Mouse (Mus musculus) activated CD4-positive, CD25-positive, alpha-beta regulatory T cell, adult 4 months (primary cell): ENCODE measurements around the gene Vezf1. TPM values are rescaled to one million over a fixed set of nuclear protein-coding genes. Genes with fewer than 3 reads are reported as not detected.

Experiments used
- ATAC-seq: one replicate; pipeline ENCODE4 v1.8.0; 2017
- polyA plus RNA-seq, 2 experiments: library from polyadenylated mRNA; unstranded; fragments of 100-300 nt; shearing (Covaris generic); gene quantifications; one replicate each; pipeline ENCODE4 v1.2.1; 2017

Gene Vezf1
- polyA plus RNA-seq, 2 experiments from 2014 or later: 20.6 to 21.0 TPM

DNA sequence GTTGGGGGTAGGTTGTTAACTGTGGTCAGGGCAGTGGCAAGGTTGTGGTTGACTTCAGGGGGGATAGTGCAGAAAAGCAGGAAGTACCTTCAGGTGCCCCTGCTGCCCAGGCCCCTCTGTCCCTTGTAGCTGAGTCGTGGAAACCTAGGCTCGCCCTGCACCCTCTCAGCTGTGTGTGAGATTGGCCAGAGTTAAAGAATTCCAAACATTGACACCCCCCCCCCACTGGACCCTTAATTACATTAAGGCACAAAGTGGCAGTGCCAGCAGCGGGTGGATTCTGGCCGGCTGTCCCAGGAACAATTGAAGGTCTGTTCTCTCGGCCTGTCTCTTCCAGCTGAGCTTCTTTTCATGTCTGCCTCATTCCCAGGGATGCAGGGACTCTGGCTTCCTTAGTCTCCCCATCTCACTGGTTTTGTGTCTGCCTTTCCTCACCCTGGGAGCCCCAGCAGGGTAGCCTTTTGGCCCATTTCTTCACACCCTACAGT, 58.3 kb downstream of the Vezf1 start:
- no peak for ATAC-seq

DNA sequence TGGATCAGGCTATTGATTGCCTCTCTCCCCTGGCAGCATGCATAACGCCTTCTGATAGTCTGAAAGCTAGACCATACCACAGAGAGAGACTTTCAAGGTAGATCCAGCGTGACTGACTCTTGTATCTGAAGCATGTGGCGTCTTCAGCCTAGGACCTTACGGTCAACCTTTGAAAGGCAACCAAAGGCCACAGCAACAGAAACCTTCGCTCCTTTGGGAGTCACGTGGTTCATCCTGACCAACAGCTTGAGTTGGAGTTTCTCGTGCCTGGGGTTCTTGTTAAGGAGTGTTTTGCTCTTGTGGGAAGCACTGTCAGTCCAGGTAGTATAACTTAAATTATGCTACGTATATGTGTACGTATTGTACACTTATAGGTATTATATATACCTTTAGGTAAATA, 60.4 kb downstream of the Vezf1 start:
- ATAC-seq: no peak

GRCm38 (mm10) chr11:88129281-88129680, 61.2 kb downstream of the Vezf1 start:
- ATAC-seq: no peak

- no peak for ATAC-seq
These were observed 61.9 kb downstream of the Vezf1 start for GRCm38 (mm10) chr11:88129935-88130334.

GRCm38 (mm10) chr11:88131847-88132246, 63.8 kb downstream of the Vezf1 start:
- ATAC-seq: peak; percentile 66

Other genes starting within 250 kb of the Vezf1 start
- gene Lpo, start 240.0 kb upstream of the Vezf1 start, polyA plus RNA-seq: not detected
- gene Mks1, start 215.1 kb upstream of the Vezf1 start, polyA plus RNA-seq: 1 to 10 TPM; 4.7 to 4.8 TPM
- not detected for gene Epx, start 192.7 kb upstream of the Vezf1 start, polyA plus RNA-seq
- not detected for gene Olfr462, start 176.0 kb upstream of the Vezf1 start, polyA plus RNA-seq
- not detected for gene Olfr463, start 170.9 kb upstream of the Vezf1 start, polyA plus RNA-seq
- gene Olfr464, start 147.3 kb upstream of the Vezf1 start, polyA plus RNA-seq: not detected
- 1 to 10 TPM; 4.3 to 4.4 TPM for gene Dynll2, start 80.7 kb upstream of the Vezf1 start, polyA plus RNA-seq
- 10 to 100 TPM; 32.1 to 38.4 TPM for gene Srsf1, start 20.9 kb upstream of the Vezf1 start, polyA plus RNA-seq
- gene Cuedc1, start 29.8 kb downstream of the Vezf1 start, polyA plus RNA-seq: 1 to 10 TPM; 5.4 to 5.8 TPM
- 10 to 100 TPM; 96.8 to 98.7 TPM for gene Mrps23, start 136.1 kb downstream of the Vezf1 start, polyA plus RNA-seq
- gene Ccdc182, start 225.8 kb downstream of the Vezf1 start, polyA plus RNA-seq: not detected